Mouse (Mus musculus) stomach, postnatal 0 days (tissue): ENCODE measurements around the gene Slc28a2. TPM values are rescaled to one million over a fixed set of nuclear protein-coding genes. Genes with fewer than 3 reads are reported as not detected.
"Not testable (repeated sequence)": the region's sequence is repeated elsewhere in the genome, so short reads cannot be mapped to it uniquely, and the experiment has no call there.

ENCODE experiments used
- ATAC-seq: fragments of 200-750 bp; cut with Nextera tagmentation; 2 replicates; pipeline ENCODE4 v1.8.0; 2017; ENCODE audit not compliant: low FRiP score, low TSS enrichment
- DNase-seq: peaks from one replicate; pipeline ENCODE4 v3.0.0-alpha.2; 2016; ENCODE audit warnings: low spot score
- H3K27ac ChIP-seq: fragments of 300-500 bp; sonication (generic); replicated peaks from 2 replicates; pipeline ENCODE4 v1.5.1; 2014; ENCODE audit warnings: mild to moderate bottlenecking, control low read depth
- H3K27me3 ChIP-seq: fragments of 300-500 bp; sonication (generic); 2 replicates; pipeline ENCODE4 v1.6.1; 2014; ENCODE audit warnings: low read length; ENCODE audit not compliant: control insufficient read depth, insufficient read depth
- H3K36me3 ChIP-seq: fragments of 300-500 bp; sonication (generic); 2 replicates; pipeline ENCODE4 v1.6.1; 2014; ENCODE audit warnings: low read length, mixed read lengths; ENCODE audit not compliant: control insufficient read depth, insufficient read depth
- H3K4me1 ChIP-seq: fragments of 300-500 bp; sonication (generic); replicated peaks from 2 replicates; pipeline ENCODE4 v1.6.1; 2014; ENCODE audit warnings: antibody characterized with exemption; ENCODE audit not compliant: control insufficient read depth, insufficient read depth
- H3K4me2 ChIP-seq: fragments of 300-500 bp; sonication (generic); replicated peaks from 2 replicates; pipeline ENCODE4 v1.6.1; 2014; ENCODE audit warnings: low read depth, mild to moderate bottlenecking, control low read depth, moderate library complexity
- H3K4me3 ChIP-seq: fragments of 300-500 bp; sonication (generic); 2 replicates; pipeline ENCODE4 v1.5.1; 2014; ENCODE audit warnings: low read depth, low read length, control low read depth
- H3K9ac ChIP-seq: fragments of 300-500 bp; sonication (generic); 2 replicates; pipeline ENCODE4 v1.6.1; 2014; ENCODE audit warnings: mild to moderate bottlenecking, low read length, control low read depth, mixed read lengths
- H3K9me3 ChIP-seq: fragments of 300-500 bp; sonication (generic); 2 replicates; pipeline ENCODE4 v1.6.1; 2016; ENCODE audit warnings: low read length; ENCODE audit not compliant: control insufficient read depth
- CTCF ChIP-seq: IDR thresholded peaks from 2 replicates; pipeline ENCODE4 v1.5.1; 2016; ENCODE audit warnings: antibody characterized with exemption, low read depth, mild to moderate bottlenecking, moderate library complexity
- EP300 ChIP-seq: optimal IDR thresholded peaks from 2 replicates; pipeline ENCODE3; 2016; ENCODE audit warnings: antibody characterized with exemption
- WGBS: fragments of 180-500 bp; shearing (Covaris S2); extraction: QIAGEN DNeasy Blood & Tissue Kit; methylation state at CpG from one replicate; pipeline ENCODE4 v1.1.7; 2014; 5-methylcytosine and 5-hydroxymethylcytosine counted together
- polyA plus RNA-seq: library from polyadenylated mRNA; unstranded; fragments of >200 nt; fragmentation: Nextera tagmentation; extraction: Ambion mirVana; gene quantifications from 2 replicates; pipeline ENCODE4 v1.2.1, GENCODE M21; 2015

The Slc28a2 gene
- polyA plus RNA-seq, 1 experiment from 2014 or later: 12.9 TPM

- DNase-seq (no peak), ATAC-seq (no peak)
- Histone ChIP-seq H3K9me3 (no peaks in the 10 kb centered on the region), H3K9ac (no peak overlapping the region), H3K4me3 (no peak overlapping the region), H3K27ac (no peak overlapping the region), H3K4me2 (no peak overlapping the region), H3K36me3 (no peaks in the 10 kb centered on the region), H3K27me3 (no peaks in the 10 kb centered on the region), H3K4me1 (no peaks in the 10 kb centered on the region)
- WGBS: 71% methylated on average over 7 of the region's 7 CpGs
- TF ChIP-seq EP300: no peak
- TF ChIP-seq CTCF: no peak
Observed at GRCm38 (mm10) chr2:122408928-122409327, 17.3 kb upstream of the Slc28a2 start.

- 53% methylated on average over 2 of the region's 2 CpGs for WGBS
- H3K9ac ChIP-seq, ATAC-seq: not testable (repeated sequence)
Observed at GRCm38 (mm10) chr2:122426645-122427044, 368 bp downstream of the Slc28a2 start.

GRCm38 (mm10) chr2:122438706-122439482 lies 12.6 kb downstream of the Slc28a2 start:
- not testable (repeated sequence) for H3K9ac ChIP-seq, H3K27me3 ChIP-seq, H3K4me2 ChIP-seq, H3K36me3 ChIP-seq, H3K27ac ChIP-seq, H3K4me1 ChIP-seq, H3K9me3 ChIP-seq, DNase-seq, H3K4me3 ChIP-seq
- 0 out of 2 replicates have a peak, but pooled peaks have one; percentile 38 for ATAC-seq
- 83% methylated on average over 5 of the region's 5 CpGs for WGBS

More at GRCm38 (mm10) chr2:122426645-122427044, 368 bp downstream of the Slc28a2 start:
- not testable (repeated sequence) for H3K4me3 ChIP-seq, H3K9me3 ChIP-seq, H3K27ac ChIP-seq, H3K4me1 ChIP-seq, H3K4me2 ChIP-seq, H3K36me3 ChIP-seq, DNase-seq, H3K27me3 ChIP-seq

- not testable (repeated sequence) for H3K27me3 ChIP-seq, H3K4me3 ChIP-seq, H3K27ac ChIP-seq, H3K9me3 ChIP-seq, DNase-seq, H3K4me1 ChIP-seq, H3K9ac ChIP-seq, H3K36me3 ChIP-seq, H3K4me2 ChIP-seq
- ATAC-seq: 0 out of 2 replicates have a peak, but pooled peaks have one; percentile 35
- WGBS: 11% methylated on average over 1 of the region's 3 CpGs
Observed at GRCm38 (mm10) chr2:122440521-122440920, 14.2 kb downstream of the Slc28a2 start.

- Histone ChIP-seq H3K9ac (no peak overlapping the region), H3K4me2 (no peak overlapping the region), H3K27ac (no peak overlapping the region), H3K4me3 (no peak overlapping the region), H3K4me1 (no peaks in the 10 kb centered on the region), H3K36me3 (no peaks in the 10 kb centered on the region), H3K27me3 (no peaks in the 10 kb centered on the region), H3K9me3 (no peaks in the 10 kb centered on the region)
- 55% methylated on average over 7 of the region's 7 CpGs for WGBS
- TF ChIP-seq EP300 (no peak), CTCF (no peak)
- DNase-seq: peak; percentile 15
- peak; percentile 54; the same call in 1 of the 2 replicates for ATAC-seq
Observed at GRCm38 (mm10) chr2:122441000-122441933, 15.0 kb downstream of the Slc28a2 start.

- DNase-seq (no peak), ATAC-seq (no peak)
- WGBS: 74% methylated on average over 4 of the region's 4 CpGs
- Histone ChIP-seq H3K27me3 (no peaks in the 10 kb centered on the region), H3K9me3 (no peaks in the 10 kb centered on the region), H3K4me2 (no peak overlapping the region), H3K4me1 (no peaks in the 10 kb centered on the region), H3K9ac (no peak overlapping the region), H3K4me3 (no peak overlapping the region), H3K36me3 (no peaks in the 10 kb centered on the region), H3K27ac (no peak overlapping the region)
- no peak for TF ChIP-seq EP300
- no peak for TF ChIP-seq CTCF
Observed at GRCm38 (mm10) chr2:122450351-122450750, 24.1 kb downstream of the Slc28a2 start.
